In the genomic region with DNA sequence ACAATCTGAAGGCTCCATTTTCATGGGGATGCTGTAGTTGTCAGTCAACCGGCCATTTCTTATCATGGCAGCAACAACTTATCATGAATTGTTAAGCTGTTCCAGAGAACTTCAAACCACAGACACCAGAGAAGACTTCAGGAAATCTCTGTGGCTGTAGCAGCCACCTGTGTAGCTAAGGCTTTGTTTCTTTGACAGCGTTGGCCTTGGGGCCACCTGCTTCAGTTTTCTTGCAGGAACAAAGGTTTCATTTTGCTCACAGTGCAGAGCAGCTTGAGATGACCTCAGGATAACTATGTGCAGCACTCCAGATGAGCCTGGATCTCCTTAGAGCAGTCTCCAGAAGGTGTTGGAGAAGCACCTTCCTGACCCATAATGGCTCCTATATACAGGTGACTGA, we compare ENCODE assay signal across 24 mouse cellular contexts. TPM values are rescaled to one million over a fixed set of nuclear protein-coding genes. Genes with fewer than 3 reads are reported as not detected.
DNase-seq lines count a peak whose midpoint lies in the region; ATAC-seq and TF ChIP-seq lines count a peak whose summit lies in the region.
"Had no signal": no experiment of that assay in that cellular context is flagged by ENCODE, and none has a peak within 500 bp of the region (broad histone marks: within the 10 kb centered on the region; RNA-seq: fewer than 3 reads in every experiment).

No protein-coding gene starts in this region.

- H3K4me1 ChIP-seq in heart, embryonic 16.5 days (ENCODE audit: control insufficient read depth, insufficient read depth, low read length): no peaks in the 10 kb centered on the region
- peaks cover 20% of the 10 kb centered on the region for H3K4me1 ChIP-seq in thymus, adult 2 months (replicated peaks; ENCODE audit: control insufficient read depth, insufficient read depth, low read length)
- H3K4me1 ChIP-seq: embryonic facial prominence, embryonic 10.5 days had no signal

- no peak for DNase-seq in heart, postnatal 4 days
- DNase-seq in thymus, adult 2 months: peak; percentile 45
- DNase-seq in thymus, postnatal 25 days: peak; percentile 50
- DNase-seq in cerebellum, postnatal 10 days: no peak
- DNase-seq in spleen, adult 12 weeks (ENCODE audit: low spot score): no peak
- DNase-seq in ovary, adult 18-20 months (ENCODE audit: low spot score): no peak
- DNase-seq: adrenal gland, postnatal 14 days; cerebellum, adult 11-12 months; cerebellum, adult 9-10 months; gastrocnemius, postnatal 36 days; heart, adult 11 months; heart, postnatal 10 days had no signal

- no peaks in the 10 kb centered on the region for H3K36me3 ChIP-seq in heart, embryonic 16.5 days (ENCODE audit: control insufficient read depth, insufficient read depth)
- H3K36me3 ChIP-seq in thymus, adult 2 months (ENCODE audit: control insufficient read depth, insufficient read depth, low read length): no peaks in the 10 kb centered on the region
- H3K36me3 ChIP-seq: embryonic facial prominence, embryonic 10.5 days; heart, embryonic 13.5 days; hindbrain, embryonic 13.5 days had no signal

- no peak overlapping the region for H3K9ac ChIP-seq in heart, embryonic 16.5 days (ENCODE audit: low read length)
- H3K9ac ChIP-seq: heart, embryonic 13.5 days; hindbrain, embryonic 13.5 days had no signal

- no peaks in the 10 kb centered on the region for H3K9me3 ChIP-seq in heart, embryonic 16.5 days (replicated peaks; ENCODE audit: control insufficient read depth, low read length)
- H3K9me3 ChIP-seq: embryonic facial prominence, embryonic 10.5 days; heart, embryonic 13.5 days; hindbrain, embryonic 13.5 days had no signal

- H3K4me3 ChIP-seq in heart, embryonic 16.5 days (ENCODE audit: low read length): no peak overlapping the region
- no peak overlapping the region for H3K4me3 ChIP-seq in thymus, adult 2 months (ENCODE audit: control insufficient read depth, insufficient read depth, low read length)
- H3K4me3 ChIP-seq: embryonic facial prominence, embryonic 10.5 days; heart, embryonic 13.5 days; hindbrain, embryonic 13.5 days had no signal

- TF ChIP-seq CTCF in thymus, adult 2 months (IDR thresholded peaks at IDR 0.05; ENCODE audit: borderline replicate concordance, control insufficient read depth, extremely low read depth, insufficient read depth, low read length, poor library complexity): no peak

- WGBS in heart, embryonic 16.5 days: 57% methylated on average over 2 of the region's 2 CpGs
- WGBS in thymus, adult 2 months: 5% methylated on average over 2 of the region's 2 CpGs

- ATAC-seq in heart, embryonic 16.5 days (replicated peaks; ENCODE audit: extremely low read depth, insufficient read depth, low FRiP score): peak; percentile 41; the same call in 1 of the 2 replicates
- ATAC-seq: activated CD4-positive, CD25-positive, alpha-beta regulatory T cell, adult 4 months; forebrain, embryonic 14.5 days; hindbrain, postnatal 0 days; Patski had no signal

- H3K27ac ChIP-seq in heart, embryonic 16.5 days (ENCODE audit: low read length): no peak overlapping the region
- H3K27ac ChIP-seq in thymus, adult 2 months (ENCODE audit: control insufficient read depth, insufficient read depth, low read length): peak overlapping the region; percentile 51
- H3K27ac ChIP-seq: embryonic facial prominence, embryonic 10.5 days; heart, embryonic 13.5 days; hindbrain, embryonic 13.5 days; hindbrain, postnatal 0 days had no signal

- no peaks in the 10 kb centered on the region for H3K27me3 ChIP-seq in heart, embryonic 16.5 days (ENCODE audit: control insufficient read depth, insufficient read depth, low read length)
- no peaks in the 10 kb centered on the region for H3K27me3 ChIP-seq in thymus, adult 2 months (ENCODE audit: control insufficient read depth, insufficient read depth, low read length)
- H3K27me3 ChIP-seq: heart, embryonic 13.5 days; hindbrain, embryonic 13.5 days had no signal

- TF ChIP-seq POLR2A in thymus, adult 2 months (IDR thresholded peaks at IDR 0.05; ENCODE audit: control insufficient read depth, extremely low read depth, insufficient read depth, low read length, poor library complexity): no peak

- no peak overlapping the region for H3K4me2 ChIP-seq in heart, embryonic 16.5 days (ENCODE audit: low read depth, low read length)
- H3K4me2 ChIP-seq: heart, embryonic 13.5 days; hindbrain, embryonic 13.5 days had no signal

RNA-seq across cellular contexts. Expression of a gene that starts 48.7 kb away (rescaled TPM):
- not detected in 2 replicates for polyA plus RNA-seq in heart, embryonic 16.5 days (2015; fragmentation: Nextera tagmentation; extraction: Ambion mirVana)
- total RNA-seq in heart, postnatal 4 days (2021): not detected
- not detected in 2 replicates for polyA plus RNA-seq in thymus, adult 2 months (2012; rRNA removed)
- total RNA-seq: adrenal gland, adult 18-20 months; adrenal gland, postnatal 14 days; gastrocnemius, adult 8-10 months; gastrocnemius, postnatal 36 days; heart, postnatal 10 days; hematopoietic stem cell, adult 5-6 weeks; hindbrain, postnatal 0 days had no signal
- polyA plus RNA-seq: activated CD4-positive, CD25-positive, alpha-beta regulatory T cell, adult 4 months; embryonic facial prominence, embryonic 10.5 days; embryonic facial prominence, embryonic 14.5 days; forebrain, embryonic 14.5 days; heart, embryonic 13.5 days; hindbrain, embryonic 13.5 days; hindbrain, postnatal 0 days; Patski had no signal

Comparison
In these comparisons a context has a peak if more than half of its experiments do, and no peak if none do; other contexts are left out.
1. DNase-seq: peak in thymus, adult 2 months (single experiment) and thymus, postnatal 25 days (single experiment); none in heart, postnatal 4 days (single experiment), cerebellum, postnatal 10 days (0 of 2), spleen, adult 12 weeks (single experiment) and ovary, adult 18-20 months (single experiment).